Mouse (Mus musculus) small intestine, adult 2 months (tissue): ENCODE data around the gene Ipo13.

Source experiments
- CTCF ChIP-seq: fragments of 200-500 bp; IDR thresholded peaks from 2 replicates; pipeline ENCODE4 v1.5.1; 2012; ENCODE audit warnings: low read depth, mild to moderate bottlenecking, control low read depth, inconsistent platforms, low read length, moderate library complexity, mixed read lengths; ENCODE audit not compliant: insufficient replicate concordance, insufficient read length; ENCODE audit errors: extremely low read depth
- POLR2A ChIP-seq: fragments of 200-500 bp; IDR thresholded peaks from 2 replicates; pipeline ENCODE4 v1.6.1; 2012; ENCODE audit warnings: low read depth, mild to moderate bottlenecking, control low read depth, inconsistent platforms, low read length, moderate library complexity

GRCm38 (mm10) chr4:117904761-117905160 is 10.0 kb downstream of the Ipo13 start:
- no peak for TF ChIP-seq CTCF
- TF ChIP-seq POLR2A, result no peak
